Mouse (Mus musculus) ES-Bruce4 (cell line): ENCODE results near the gene Msh5.

Experiments
- CTCF ChIP-seq: IDR thresholded peaks from one replicate; pipeline ENCODE4 v1.8.1; 2011; ENCODE audit warnings: low read depth, low read length
- EP300 ChIP-seq: IDR thresholded peaks from 2 replicates; pipeline ENCODE4 v1.6.1; 2011; ENCODE audit warnings: low read depth, low read length; ENCODE audit not compliant: insufficient read depth

DNA sequence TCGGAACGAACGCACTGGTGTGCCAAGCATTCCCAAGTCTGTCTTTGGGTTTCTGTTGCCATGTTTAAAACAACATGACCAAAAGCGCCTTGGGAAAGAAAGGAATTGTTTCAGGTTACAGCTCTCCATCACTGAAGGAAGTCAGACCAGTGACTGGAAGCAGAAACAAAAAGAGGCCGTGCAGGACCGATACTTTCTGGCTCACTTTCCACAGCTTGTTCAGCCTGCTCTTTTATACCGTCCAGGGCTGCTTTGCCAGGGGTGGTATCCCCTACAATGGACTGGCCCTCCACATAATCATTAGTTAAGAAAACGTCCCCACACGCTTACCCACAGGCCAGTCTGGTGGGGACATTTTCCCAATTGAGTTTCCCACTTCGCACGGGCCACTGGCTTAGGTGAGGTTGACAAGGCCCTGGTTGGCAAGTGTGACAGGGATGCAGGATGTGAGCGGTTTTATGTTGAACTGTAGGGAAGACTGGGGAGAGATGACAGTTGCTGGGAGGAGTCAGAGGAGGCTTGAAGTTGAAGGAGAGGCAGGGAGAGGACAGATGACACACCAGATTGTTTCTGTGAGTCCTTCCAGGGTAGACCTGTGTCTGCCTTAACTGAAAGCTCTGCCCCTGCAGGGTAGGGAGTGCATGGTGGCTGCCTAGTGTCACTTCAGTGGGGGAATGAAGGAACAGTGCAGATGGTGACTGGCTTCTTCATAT is 44.2 kb downstream of the Msh5 start:
- TF ChIP-seq CTCF, result no peak
- no peak for TF ChIP-seq EP300
